Mouse (Mus musculus) spleen, adult 2 months (tissue): ENCODE measurements around the gene Myh6. TPM values are rescaled to one million over a fixed set of nuclear protein-coding genes. Genes with fewer than 3 reads are reported as not detected.

ENCODE experiments used
- DNase-seq, 2 experiments: peaks; one replicate each; pipeline versions ENCODE4 v3.0.0 to v3.0.0-alpha.2; 2012 to 2021; ENCODE audit warnings: low spot score in 2 of 2, low read depth in 1 of 2
- H3K27ac ChIP-seq: fragments of 200-500 bp; 2 replicates; pipeline ENCODE4 v1.5.1; 2012; ENCODE audit warnings: low read length, inconsistent platforms; ENCODE audit not compliant: insufficient read depth
- H3K27me3 ChIP-seq: fragments of 200-500 bp; 2 replicates; pipeline ENCODE4 v1.6.1; 2012; ENCODE audit warnings: mild to moderate bottlenecking, moderate library complexity, low read length, inconsistent platforms; ENCODE audit not compliant: control insufficient read depth, insufficient read depth
- H3K36me3 ChIP-seq: fragments of 200-500 bp; 2 replicates; pipeline ENCODE4 v1.6.1; 2012; ENCODE audit warnings: mild to moderate bottlenecking, low read length, inconsistent platforms; ENCODE audit not compliant: control insufficient read depth, insufficient read depth
- H3K4me1 ChIP-seq: fragments of 200-500 bp; 2 replicates; pipeline ENCODE4 v1.6.1; 2011; ENCODE audit warnings: inconsistent platforms; ENCODE audit not compliant: control insufficient read depth, insufficient read depth, insufficient read length
- H3K4me3 ChIP-seq: fragments of 200-500 bp; 2 replicates; pipeline ENCODE4 v1.5.1; 2011; ENCODE audit warnings: mild to moderate bottlenecking, inconsistent platforms; ENCODE audit not compliant: insufficient read depth, insufficient read length; ENCODE audit errors: extremely low read depth
- CTCF ChIP-seq: fragments of 200-500 bp; IDR thresholded peaks from 2 replicates; pipeline ENCODE4 v1.5.1; 2011; ENCODE audit warnings: mild to moderate bottlenecking, inconsistent platforms; ENCODE audit not compliant: insufficient read depth, insufficient read length, insufficient replicate concordance; ENCODE audit errors: extremely low read depth
- POLR2A ChIP-seq: fragments of 200-500 bp; IDR thresholded peaks from 2 replicates; pipeline ENCODE4 v1.6.1; 2011; ENCODE audit warnings: low read depth, low read length, inconsistent platforms
- WGBS: fragments of 180-500 bp; shearing (Covaris S2); methylation state at CpG from one replicate; pipeline ENCODE4 v1.1.7; 2018; 5-methylcytosine and 5-hydroxymethylcytosine counted together
- polyA plus RNA-seq: library from polyadenylated mRNA; depleted of rRNA; stranded (reverse); fragments of >200 nt; gene quantifications from 2 replicates; pipeline ENCODE4 v1.2.3, GENCODE M21; 2012

Myh6 gene
- polyA plus RNA-seq, 1 experiment, result 0.61 TPM

- TF ChIP-seq CTCF, result no peak
- TF ChIP-seq POLR2A, result no peak
- H3K36me3 ChIP-seq, result no peaks in the 10 kb centered on the region
- no peak for DNase-seq
- H3K27ac ChIP-seq, result no peak overlapping the region
- no peaks in the 10 kb centered on the region for H3K27me3 ChIP-seq
- WGBS, result 75% methylated on average over 14 of the region's 14 CpGs
- no peak overlapping the region for H3K4me3 ChIP-seq
- H3K4me1 ChIP-seq, result no peaks in the 10 kb centered on the region
These were observed 28.9 kb upstream of the Myh6 start for GRCm38 (mm10) chr14:54995457-54996138.

GRCm38 (mm10) chr14:54994869-54995186 is 28.1 kb upstream of the Myh6 start:
- Histone ChIP-seq H3K36me3 (no peaks in the 10 kb centered on the region), H3K4me3 (no peak overlapping the region), H3K27me3 (no peaks in the 10 kb centered on the region), H3K4me1 (no peaks in the 10 kb centered on the region), H3K27ac (no peak overlapping the region)
- no peak for DNase-seq
- TF ChIP-seq CTCF (no peak), POLR2A (no peak)

GRCm38 (mm10) chr14:54994136-54994868 is 27.6 kb upstream of the Myh6 start, which contains the start of gene Myh7:
Gene Myh7 (minus strand): TSS chr14:54994626.
- Histone ChIP-seq H3K4me3 (no peak within 1 kb of the TSS), H3K4me1 (no peaks in the 10 kb centered on the region), H3K27me3 (no peaks in the 10 kb centered on the region), H3K36me3 (no peaks in the 10 kb centered on the region), H3K27ac (no peak within 1 kb of the TSS)
- DNase-seq, result no peak
- WGBS, result 62% methylated on average over 11 of the region's 11 CpGs
- TF ChIP-seq POLR2A (no peak), CTCF (no peak)

GRCm38 (mm10) chr14:54993636-54994035 is 26.9 kb upstream of the Myh6 start:
- WGBS, result 52% methylated on average over 10 of the region's 10 CpGs
- no peak for DNase-seq
- H3K4me1 ChIP-seq, result no peaks in the 10 kb centered on the region
- no peak overlapping the region for H3K27ac ChIP-seq
- no peaks in the 10 kb centered on the region for H3K27me3 ChIP-seq
- TF ChIP-seq CTCF (no peak), POLR2A (no peak)
- H3K36me3 ChIP-seq, result no peaks in the 10 kb centered on the region
- H3K4me3 ChIP-seq, result no peak overlapping the region

GRCm38 (mm10) chr14:54992196-54992595 is 25.5 kb upstream of the Myh6 start:
- H3K4me3 ChIP-seq, result no peak overlapping the region
- H3K27me3 ChIP-seq, result no peaks in the 10 kb centered on the region
- TF ChIP-seq CTCF (no peak), POLR2A (no peak)
- DNase-seq, result no peak
- 83% methylated on average over 10 of the region's 10 CpGs for WGBS
- no peak overlapping the region for H3K27ac ChIP-seq
- H3K4me1 ChIP-seq, result no peaks in the 10 kb centered on the region
- H3K36me3 ChIP-seq, result no peaks in the 10 kb centered on the region

GRCm38 (mm10) chr14:54989886-54990441 is 23.2 kb upstream of the Myh6 start:
- Histone ChIP-seq H3K27me3 (no peaks in the 10 kb centered on the region; the same call in 1 of the 2 replicates), H3K27ac (no peak overlapping the region), H3K4me3 (no peak overlapping the region), H3K4me1 (no peaks in the 10 kb centered on the region), H3K36me3 (no peaks in the 10 kb centered on the region)
- DNase-seq, result no peak
- 86% methylated on average over 8 of the region's 8 CpGs for WGBS
- TF ChIP-seq CTCF (no peak), POLR2A (no peak)
